Mouse (Mus musculus): Measurements from ENCODE around the gene Ctsa. TPM values are rescaled to one million over a fixed set of nuclear protein-coding genes. Genes with fewer than 3 reads are reported as not detected.

Ctsa gene
- polyA plus RNA-seq, 2 experiments = 59.4 to 69.5 TPM

DNA sequence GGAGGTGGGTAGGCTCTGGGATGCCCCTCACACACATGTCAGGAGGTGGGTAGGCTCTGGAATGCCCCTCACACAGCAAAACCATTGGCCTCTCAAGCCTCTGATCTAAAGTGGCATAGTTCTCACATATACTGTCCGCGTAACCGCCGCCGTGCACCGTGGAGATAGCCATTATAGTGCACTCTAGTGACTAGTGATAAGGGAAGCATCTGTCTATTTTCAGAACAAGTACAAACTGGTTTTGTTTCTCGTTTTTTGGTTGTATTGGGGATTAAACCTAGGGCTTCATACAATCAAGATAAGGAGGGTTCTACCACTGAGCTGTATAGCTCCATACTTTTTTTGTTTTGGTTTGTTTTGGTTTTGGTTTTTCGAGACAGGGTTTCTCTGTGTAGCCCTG lies 16.9 kb upstream of the Ctsa start:
- peaks cover 11 to 15% of the 10 kb centered on the region in 2 experiments for H3K4me1 ChIP-seq (replicated peaks; ENCODE audit: control insufficient read depth in 2 of 2, insufficient read depth in 2 of 2, low read length in 1 of 2)
- WGBS (ENCODE audit: insufficient replicate concordance) = 46% methylated on average over 8 of the region's 8 CpGs
- H3K4me3 ChIP-seq (ENCODE audit: insufficient read depth in 1 of 2, low read depth in 2 of 2, low read length in 2 of 2) = no peak overlapping the region
- peak; percentile 79 for ATAC-seq (ENCODE audit: insufficient read depth)
- peak overlapping the region; percentile 56 for H3K27ac ChIP-seq
- DNase-seq (ENCODE audit: low read depth in 3 of 3, low spot score in 3 of 3) = no peak
- H3K27me3 ChIP-seq (ENCODE audit: control insufficient read depth, insufficient read depth, low read length) = no peaks in the 10 kb centered on the region
- peak overlapping the region; percentile 33 for H3K4me2 ChIP-seq (ENCODE audit: low read depth)
- TF ChIP-seq EP300 (IDR thresholded peaks at IDR 0.05; ENCODE audit: low read depth) = peak; percentile 73
- TF ChIP-seq CTCF (IDR thresholded peaks at IDR 0.05; ENCODE audit: low read depth) = no peak
- H3K36me3 ChIP-seq (replicated peaks; ENCODE audit: control insufficient read depth, insufficient read depth, low read depth) = 0 out of 2 replicates have a peak, but pooled peaks cover 2% of the 10 kb centered on the region
- H3K9ac ChIP-seq (replicated peaks) = peak overlapping the region; percentile 32; the same call in 1 of the 2 replicates
- H3K9me3 ChIP-seq (ENCODE audit: control insufficient read depth, low read length) = no peaks in the 10 kb centered on the region

DNA sequence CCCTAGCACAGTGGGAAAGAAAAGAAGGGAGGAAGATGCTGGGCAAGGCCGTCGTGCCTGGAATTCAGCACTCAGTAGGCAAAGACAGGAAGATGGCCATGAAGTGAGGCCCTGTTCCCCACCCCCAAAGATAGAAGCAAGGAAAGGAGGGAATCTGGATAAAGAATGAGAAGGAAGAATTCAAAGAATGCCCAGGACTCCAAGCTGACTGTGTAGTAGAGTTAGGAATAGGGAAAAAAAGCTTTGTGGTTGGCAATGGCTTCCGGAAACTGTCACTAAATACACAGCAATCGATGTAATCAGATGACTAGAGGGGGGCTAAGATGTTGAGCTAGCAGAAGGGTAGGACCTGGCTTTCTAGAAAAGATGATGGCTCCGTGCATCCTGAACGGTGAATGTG lies 15.5 kb upstream of the Ctsa start:
- no peaks in the 10 kb centered on the region for H3K27me3 ChIP-seq (ENCODE audit: control insufficient read depth, insufficient read depth, low read length)
- no peak overlapping the region for H3K4me3 ChIP-seq (ENCODE audit: insufficient read depth in 1 of 2, low read depth in 2 of 2, low read length in 2 of 2)
- 0 out of 2 replicates have a peak, but pooled peaks cover 2% of the 10 kb centered on the region for H3K36me3 ChIP-seq (replicated peaks; ENCODE audit: control insufficient read depth, insufficient read depth, low read depth)
- H3K9me3 ChIP-seq (ENCODE audit: control insufficient read depth, low read length) = no peaks in the 10 kb centered on the region
- H3K4me2 ChIP-seq (ENCODE audit: low read depth) = no peak overlapping the region
- peaks cover 13 to 17% of the 10 kb centered on the region in 2 experiments for H3K4me1 ChIP-seq (replicated peaks; ENCODE audit: control insufficient read depth in 2 of 2, insufficient read depth in 2 of 2, low read length in 1 of 2)
- ATAC-seq (ENCODE audit: insufficient read depth) (no peak), DNase-seq (ENCODE audit: low read depth in 3 of 3, low spot score in 3 of 3) (no peak)
- no peak overlapping the region for H3K9ac ChIP-seq (replicated peaks)
- WGBS (ENCODE audit: insufficient replicate concordance) = 77% methylated on average over 6 of the region's 6 CpGs
- TF ChIP-seq EP300 (IDR thresholded peaks at IDR 0.05; ENCODE audit: low read depth) (no peak), CTCF (IDR thresholded peaks at IDR 0.05; ENCODE audit: low read depth) (no peak)
- H3K27ac ChIP-seq = no peak overlapping the region

DNA sequence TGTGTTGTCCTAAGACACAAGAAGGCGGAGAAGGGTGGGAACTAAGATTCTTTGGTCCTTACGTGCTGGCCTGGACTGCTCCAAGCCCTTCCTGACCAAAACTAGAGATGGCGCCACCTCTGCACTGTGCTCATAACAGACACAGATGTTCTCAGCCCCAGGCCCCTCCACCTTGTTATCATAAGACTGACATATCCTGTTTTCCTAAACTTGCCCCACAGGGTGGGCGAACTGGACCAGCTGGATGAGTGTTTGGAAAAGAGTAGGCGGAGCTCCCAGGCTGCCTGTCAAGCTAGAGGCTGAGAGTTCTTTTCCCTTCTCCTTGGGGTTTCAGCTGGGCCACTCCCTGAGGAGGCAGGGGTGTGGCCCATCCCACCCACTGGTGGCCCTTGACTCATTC lies 15.0 kb upstream of the Ctsa start:
- DNase-seq (ENCODE audit: low read depth in 3 of 3, low spot score in 3 of 3) (no peak), ATAC-seq (ENCODE audit: insufficient read depth) (no peak)
- Histone ChIP-seq H3K9me3 (ENCODE audit: control insufficient read depth, low read length) (no peaks in the 10 kb centered on the region), H3K36me3 (replicated peaks; ENCODE audit: control insufficient read depth, insufficient read depth, low read depth) (0 out of 2 replicates have a peak, but pooled peaks cover 2% of the 10 kb centered on the region), H3K9ac (replicated peaks) (no peak overlapping the region), H3K27me3 (ENCODE audit: control insufficient read depth, insufficient read depth, low read length) (no peaks in the 10 kb centered on the region), H3K4me2 (ENCODE audit: low read depth) (no peak overlapping the region), H3K27ac (no peak overlapping the region), H3K4me3 (ENCODE audit: insufficient read depth in 1 of 2, low read depth in 2 of 2, low read length in 2 of 2) (no peak overlapping the region), H3K4me1 (replicated peaks; ENCODE audit: control insufficient read depth in 2 of 2, insufficient read depth in 2 of 2, low read length in 1 of 2) (peaks cover 16 to 20% of the 10 kb centered on the region in 2 experiments)
- WGBS (ENCODE audit: insufficient replicate concordance) = 67% methylated on average over 5 of the region's 5 CpGs
- TF ChIP-seq CTCF (IDR thresholded peaks at IDR 0.05; ENCODE audit: low read depth) (peak; percentile 21; the same call in 1 of the 2 replicates), EP300 (IDR thresholded peaks at IDR 0.05; ENCODE audit: low read depth) (no peak)

DNA sequence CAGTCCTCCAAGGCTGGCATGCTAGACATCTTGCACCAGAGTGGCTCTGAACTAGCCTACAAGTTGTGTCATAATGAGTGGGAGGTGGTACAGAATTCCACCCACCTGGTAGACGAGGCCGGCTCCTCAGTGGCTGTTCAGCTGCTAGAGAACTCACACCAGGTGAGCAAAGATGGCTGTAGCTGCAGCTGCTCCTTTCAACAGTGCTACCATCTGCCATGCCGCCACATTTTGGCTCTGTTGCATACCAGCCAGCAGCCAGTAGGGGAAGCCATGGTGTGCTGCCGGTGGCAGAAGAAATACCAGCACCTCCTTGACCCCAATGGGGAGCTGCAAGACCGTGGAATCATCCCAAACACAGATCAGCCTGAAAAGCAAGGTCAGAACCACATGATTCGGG lies 11.6 kb upstream of the Ctsa start:
- Histone ChIP-seq H3K9me3 (ENCODE audit: control insufficient read depth, low read length) (no peaks in the 10 kb centered on the region), H3K9ac (replicated peaks) (no peak overlapping the region), H3K36me3 (replicated peaks; ENCODE audit: control insufficient read depth, insufficient read depth, low read depth) (peaks cover 7% of the 10 kb centered on the region), H3K27ac (no peak overlapping the region), H3K4me3 (ENCODE audit: insufficient read depth in 1 of 2, low read depth in 2 of 2, low read length in 2 of 2) (no peak overlapping the region), H3K27me3 (ENCODE audit: control insufficient read depth, insufficient read depth, low read length) (no peaks in the 10 kb centered on the region), H3K4me2 (ENCODE audit: low read depth) (no peak overlapping the region), H3K4me1 (replicated peaks; ENCODE audit: control insufficient read depth in 2 of 2, insufficient read depth in 2 of 2, low read length in 1 of 2) (peaks cover 10 to 16% of the 10 kb centered on the region in 2 experiments)
- WGBS (ENCODE audit: insufficient replicate concordance) = 83% methylated on average over 6 of the region's 6 CpGs
- DNase-seq (ENCODE audit: low read depth in 3 of 3, low spot score in 3 of 3) (no peak), ATAC-seq (ENCODE audit: insufficient read depth) (no peak)
- no peak for TF ChIP-seq CTCF (IDR thresholded peaks at IDR 0.05; ENCODE audit: low read depth)
- TF ChIP-seq EP300 (IDR thresholded peaks at IDR 0.05; ENCODE audit: low read depth) = no peak

DNA sequence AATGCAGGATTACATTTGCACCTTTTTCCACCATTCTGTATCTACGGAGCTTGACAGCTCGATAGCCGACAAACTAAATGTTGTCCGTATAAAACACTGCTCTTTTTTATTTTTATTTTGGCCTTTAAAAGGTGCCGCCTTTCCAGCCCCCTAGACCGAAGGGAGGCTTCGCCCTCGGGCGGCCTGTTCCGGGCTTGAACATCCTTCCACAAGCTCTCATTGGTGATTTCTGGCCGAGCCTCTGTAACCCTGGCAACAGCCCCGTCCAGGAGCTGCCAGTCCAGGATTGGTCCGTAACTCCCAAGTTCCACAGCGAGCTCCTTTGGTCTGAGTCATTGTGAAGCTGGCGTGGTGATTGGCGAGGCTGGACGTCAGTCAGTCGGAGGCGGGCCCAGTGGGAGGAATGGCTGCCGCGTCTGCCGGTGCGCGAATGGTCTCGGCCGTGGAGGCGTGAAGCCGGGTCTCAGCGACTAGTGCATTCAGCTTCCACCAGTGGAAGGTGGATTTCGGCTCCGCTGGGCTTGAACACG lies 10.0 kb upstream of the Ctsa start, which contains the start of gene Zswim1:
Zswim1 (plus strand) TSS at position 51 of the 530 bp plus-strand sequence.
- peak; percentile 15; the same call in 1 of the 2 replicates for TF ChIP-seq CTCF (IDR thresholded peaks at IDR 0.05; ENCODE audit: low read depth)
- no peak for TF ChIP-seq EP300 (IDR thresholded peaks at IDR 0.05; ENCODE audit: low read depth)
- no peaks in the 10 kb centered on the region for H3K27me3 ChIP-seq (ENCODE audit: control insufficient read depth, insufficient read depth, low read length)
- peak within 1 kb of the TSS; percentile 68 for H3K4me2 ChIP-seq (ENCODE audit: low read depth)
- WGBS (ENCODE audit: insufficient replicate concordance) = 2% methylated on average over 32 of the region's 32 CpGs
- DNase-seq (ENCODE audit: low read depth in 3 of 3, low spot score in 3 of 3) (peak; percentile 98), ATAC-seq (ENCODE audit: insufficient read depth) (peak; percentile 99)
- H3K36me3 ChIP-seq (replicated peaks; ENCODE audit: control insufficient read depth, insufficient read depth, low read depth) = peaks cover 7% of the 10 kb centered on the region
- peak within 1 kb of the TSS; percentile 61 for H3K9ac ChIP-seq (replicated peaks)
- H3K27ac ChIP-seq = peak within 1 kb of the TSS; percentile 38
- H3K4me3 ChIP-seq (ENCODE audit: insufficient read depth in 1 of 2, low read depth in 2 of 2, low read length in 2 of 2) = peak within 1 kb of the TSS; percentile 58 to 78
- H3K4me1 ChIP-seq (replicated peaks; ENCODE audit: control insufficient read depth in 2 of 2, insufficient read depth in 2 of 2, low read length in 1 of 2) = peaks cover 6 to 9% of the 10 kb centered on the region in 2 experiments
- no peaks in the 10 kb centered on the region for H3K9me3 ChIP-seq (ENCODE audit: control insufficient read depth, low read length)
